Mouse (Mus musculus): ENCODE results near the gene Slc25a10. TPM values are rescaled to one million over a fixed set of nuclear protein-coding genes. Genes with fewer than 3 reads are reported as not detected.
"Not testable (repeated sequence)": the region's sequence is repeated elsewhere in the genome, so short reads cannot be mapped to it uniquely, and the experiment has no call there.

Gene Slc25a10
- polyA plus RNA-seq, 1 experiment from 2014 or later, result 32.1 TPM

DNA sequence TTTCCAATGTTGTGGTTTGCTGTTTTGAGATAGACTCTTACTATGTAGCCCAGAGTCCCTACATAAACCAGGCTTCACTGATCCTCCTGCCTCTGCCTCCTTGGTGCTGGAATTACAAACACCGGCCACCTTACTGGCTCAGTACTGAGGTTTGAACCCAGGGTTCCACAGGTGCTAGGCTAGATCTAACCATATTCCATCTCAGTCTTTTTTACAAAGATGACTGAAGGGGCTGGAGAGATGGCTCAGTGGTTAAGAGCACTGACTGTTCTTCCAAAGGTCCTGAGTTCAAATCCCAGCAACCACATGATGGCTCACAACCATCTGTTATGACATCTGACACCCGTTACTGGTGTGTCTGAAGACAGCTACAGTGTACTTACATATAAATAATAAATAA lies 22.6 kb downstream of the Slc25a10 start:
- 84% methylated on average over 2 of the region's 2 CpGs for WGBS
- peaks cover 16% of the 10 kb centered on the region for H3K4me1 ChIP-seq (replicated peaks)
- H3K4me3 ChIP-seq; ATAC-seq (replicated peaks; ENCODE audit: insufficient number of reproducible peaks, insufficient read depth, low FRiP score, low read depth); H3K27ac ChIP-seq; H3K27me3 ChIP-seq; H3K36me3 ChIP-seq; H3K9ac ChIP-seq; H3K4me2 ChIP-seq; H3K9me3 ChIP-seq (replicated peaks): not testable (repeated sequence)

DNA sequence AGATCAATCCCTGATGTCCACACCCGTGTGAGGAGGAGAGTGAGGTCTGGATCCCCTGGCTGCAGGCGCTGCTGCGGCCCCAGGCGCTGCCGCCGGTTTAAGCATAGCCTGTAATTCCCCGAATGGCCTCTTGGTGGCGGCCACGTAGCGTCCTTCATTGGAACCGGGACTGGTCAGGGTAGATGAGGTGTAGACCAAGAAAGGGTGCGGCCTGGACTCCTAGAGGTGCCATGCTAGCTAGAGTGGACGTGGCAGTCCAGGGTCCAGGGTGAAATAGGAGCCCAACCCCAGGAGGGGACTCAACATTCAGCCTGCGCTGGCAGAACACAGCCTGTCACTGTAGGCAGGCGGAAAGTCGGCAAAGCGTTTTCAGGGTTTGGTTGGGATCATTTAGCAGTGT lies 24.0 kb downstream of the Slc25a10 start:
- H3K27me3 ChIP-seq, result 0 out of 2 replicates have a peak, but pooled peaks cover 5% of the 10 kb centered on the region
- no peak overlapping the region for H3K4me3 ChIP-seq
- peak; percentile 53; the same call in 1 of the 2 replicates for ATAC-seq (replicated peaks; ENCODE audit: insufficient number of reproducible peaks, insufficient read depth, low FRiP score, low read depth)
- 21% methylated on average over 17 of the region's 17 CpGs for WGBS
- H3K27ac ChIP-seq, result no peak overlapping the region
- H3K9ac ChIP-seq, result no peak overlapping the region
- H3K4me2 ChIP-seq, result no peak overlapping the region
- H3K4me1 ChIP-seq (replicated peaks), result peaks cover 23% of the 10 kb centered on the region
- H3K36me3 ChIP-seq, result no peaks in the 10 kb centered on the region
- H3K9me3 ChIP-seq (replicated peaks), result no peaks in the 10 kb centered on the region

DNA sequence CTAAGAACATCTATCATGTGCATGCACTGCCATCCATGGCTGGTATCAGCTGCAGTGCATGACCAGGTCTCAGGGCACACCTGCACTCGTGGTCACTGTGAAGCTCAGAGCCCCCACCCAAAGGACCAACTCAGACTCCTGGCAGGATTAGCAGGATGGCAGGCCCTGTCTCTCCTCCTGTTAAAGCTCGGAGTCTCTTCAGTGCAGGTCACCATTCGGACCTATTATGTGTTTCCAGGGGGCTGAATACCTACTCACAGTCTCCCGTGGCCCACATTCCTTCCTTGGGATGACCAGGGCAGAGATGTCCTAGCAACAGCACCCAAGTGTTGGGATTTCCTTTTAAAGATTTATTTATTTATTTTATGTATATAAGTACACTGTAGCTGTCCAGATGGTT lies 25.5 kb downstream of the Slc25a10 start:
- 0 out of 2 replicates have a peak, but pooled peaks cover 5% of the 10 kb centered on the region for H3K27me3 ChIP-seq
- no peak overlapping the region for H3K4me2 ChIP-seq
- no peak overlapping the region for H3K9ac ChIP-seq
- H3K4me3 ChIP-seq, result no peak overlapping the region
- H3K4me1 ChIP-seq (replicated peaks), result peaks cover 23% of the 10 kb centered on the region
- no peaks in the 10 kb centered on the region for H3K36me3 ChIP-seq
- no peak overlapping the region for H3K27ac ChIP-seq
- 75% methylated on average over 4 of the region's 4 CpGs for WGBS
- H3K9me3 ChIP-seq (replicated peaks), result no peaks in the 10 kb centered on the region
- no peak for ATAC-seq (replicated peaks; ENCODE audit: insufficient number of reproducible peaks, insufficient read depth, low FRiP score, low read depth)

DNA sequence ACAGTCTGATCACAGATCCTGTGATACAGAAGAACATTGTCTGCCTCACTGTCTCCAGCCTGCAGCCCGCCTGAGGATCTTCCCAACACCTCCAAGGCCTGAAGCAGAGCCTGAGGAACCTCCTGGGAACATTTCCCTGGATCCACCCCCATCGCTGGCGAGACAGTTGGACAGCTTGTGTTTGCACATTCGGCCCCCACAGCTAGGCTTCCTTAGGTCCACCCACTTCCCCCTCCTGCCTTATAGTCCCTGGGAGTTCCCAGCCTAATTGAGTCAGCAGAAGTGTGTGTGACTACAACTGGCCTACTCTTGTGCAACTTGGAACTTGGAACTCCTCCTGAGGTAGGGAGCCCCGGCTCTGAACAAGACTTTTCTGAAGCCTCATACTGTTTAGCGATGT lies 26.4 kb downstream of the Slc25a10 start:
- no peaks in the 10 kb centered on the region for H3K9me3 ChIP-seq (replicated peaks)
- H3K36me3 ChIP-seq, result no peaks in the 10 kb centered on the region
- H3K27ac ChIP-seq, result peak overlapping the region; percentile 2; the same call in 1 of the 2 replicates
- ATAC-seq (replicated peaks; ENCODE audit: insufficient number of reproducible peaks, insufficient read depth, low FRiP score, low read depth), result no peak
- 0 out of 2 replicates have a peak, but pooled peaks cover 5% of the 10 kb centered on the region for H3K27me3 ChIP-seq
- no peak overlapping the region for H3K4me2 ChIP-seq
- H3K9ac ChIP-seq, result no peak overlapping the region
- H3K4me1 ChIP-seq (replicated peaks), result peaks cover 23% of the 10 kb centered on the region
- 67% methylated on average over 6 of the region's 6 CpGs for WGBS
- H3K4me3 ChIP-seq, result no peak overlapping the region

DNA sequence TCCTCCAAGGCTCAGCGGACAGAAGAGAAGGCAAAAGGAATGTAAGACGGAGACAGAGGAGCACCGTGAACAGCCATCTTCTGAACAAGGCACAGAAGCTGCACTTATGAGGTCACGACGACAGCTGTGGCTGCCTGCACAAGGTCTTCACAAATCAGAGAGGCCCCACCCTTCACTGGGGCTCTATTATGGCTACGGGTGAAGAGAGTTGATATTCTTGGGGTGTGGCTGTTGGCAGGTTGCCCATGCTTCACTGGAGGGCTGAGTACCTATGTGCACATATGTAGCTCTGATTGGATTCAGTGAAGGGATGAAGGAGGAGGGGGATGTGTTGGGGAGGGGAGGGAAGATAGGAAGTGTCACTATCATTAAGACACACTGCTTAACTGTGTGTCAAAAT lies 26.9 kb downstream of the Slc25a10 start:
- H3K4me2 ChIP-seq, result no peak overlapping the region
- H3K4me1 ChIP-seq (replicated peaks), result peaks cover 23% of the 10 kb centered on the region
- H3K9me3 ChIP-seq (replicated peaks), result no peaks in the 10 kb centered on the region
- WGBS, result 59% methylated on average over 6 of the region's 6 CpGs
- H3K36me3 ChIP-seq, result no peaks in the 10 kb centered on the region
- 0 out of 2 replicates have a peak, but pooled peaks cover 5% of the 10 kb centered on the region for H3K27me3 ChIP-seq
- peak overlapping the region; percentile 2; the same call in 1 of the 2 replicates for H3K27ac ChIP-seq
- no peak overlapping the region for H3K4me3 ChIP-seq
- no peak overlapping the region for H3K9ac ChIP-seq
- ATAC-seq (replicated peaks; ENCODE audit: insufficient number of reproducible peaks, insufficient read depth, low FRiP score, low read depth), result no peak

DNA sequence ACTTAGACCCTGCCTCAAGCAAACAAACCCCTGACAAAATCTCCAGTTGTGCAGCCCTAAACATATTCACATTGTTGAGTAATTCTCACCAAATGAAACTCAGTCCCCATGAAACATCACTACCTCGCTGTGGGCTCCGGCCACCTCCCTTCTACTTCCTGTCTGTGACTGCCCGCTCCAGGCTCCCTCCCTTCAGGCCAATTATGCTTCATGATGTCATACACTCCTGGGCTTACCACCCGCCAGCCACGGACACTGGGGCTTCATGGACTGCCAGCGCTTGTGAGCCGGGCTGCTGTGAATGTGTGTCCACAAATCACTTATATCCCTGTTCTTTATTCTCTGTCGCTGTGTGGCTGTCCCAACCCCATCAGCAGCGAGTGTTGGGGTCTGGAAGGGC lies 28.1 kb downstream of the Slc25a10 start:
- Histone ChIP-seq H3K27me3 (0 out of 2 replicates have a peak, but pooled peaks cover 5% of the 10 kb centered on the region), H3K9ac (no peak overlapping the region), H3K4me3 (no peak overlapping the region), H3K4me2 (peak overlapping the region; percentile 14; the same call in 1 of the 2 replicates), H3K36me3 (no peaks in the 10 kb centered on the region), H3K27ac (peak overlapping the region; percentile 30; the same call in 1 of the 2 replicates), H3K4me1 (replicated peaks) (peaks cover 23% of the 10 kb centered on the region), H3K9me3 (replicated peaks) (no peaks in the 10 kb centered on the region)
- 23% methylated on average over 9 of the region's 9 CpGs for WGBS
- peak; percentile 72 for ATAC-seq (replicated peaks; ENCODE audit: insufficient number of reproducible peaks, insufficient read depth, low FRiP score, low read depth)

GRCm38 (mm10) chr11:120520498-120520897 lies 28.9 kb downstream of the Slc25a10 start:
- Histone ChIP-seq H3K9ac (no peak overlapping the region), H3K36me3 (no peaks in the 10 kb centered on the region)

GRCm38 (mm10) chr11:120520967-120521540 lies 29.4 kb downstream of the Slc25a10 start:
- H3K9me3 ChIP-seq (replicated peaks), result no peaks in the 10 kb centered on the region
- H3K27ac ChIP-seq, result peak overlapping the region; percentile 9
- WGBS, result 55% methylated on average over 5 of the region's 5 CpGs
- ATAC-seq (replicated peaks; ENCODE audit: insufficient number of reproducible peaks, insufficient read depth, low FRiP score, low read depth), result no peak
- no peak overlapping the region for H3K4me3 ChIP-seq
- H3K4me1 ChIP-seq (replicated peaks), result peaks cover 23% of the 10 kb centered on the region
- 0 out of 2 replicates have a peak, but pooled peaks cover under 1% of the 10 kb centered on the region for H3K27me3 ChIP-seq
- H3K36me3 ChIP-seq, result no peaks in the 10 kb centered on the region
- H3K4me2 ChIP-seq, result no peak overlapping the region
- peak overlapping the region; percentile 5; the same call in 1 of the 2 replicates for H3K9ac ChIP-seq

More at GRCm38 (mm10) chr11:120520498-120520897, 28.9 kb downstream of the Slc25a10 start:
- ATAC-seq (replicated peaks; ENCODE audit: insufficient number of reproducible peaks, insufficient read depth, low FRiP score, low read depth), result no peak
- Histone ChIP-seq H3K9me3 (replicated peaks) (no peaks in the 10 kb centered on the region), H3K4me1 (replicated peaks) (peaks cover 23% of the 10 kb centered on the region), H3K4me3 (no peak overlapping the region), H3K4me2 (no peak overlapping the region), H3K27ac (peak overlapping the region; percentile 9; the same call in 1 of the 2 replicates), H3K27me3 (0 out of 2 replicates have a peak, but pooled peaks cover 5% of the 10 kb centered on the region)
- 70% methylated on average over 9 of the region's 9 CpGs for WGBS

DNA sequence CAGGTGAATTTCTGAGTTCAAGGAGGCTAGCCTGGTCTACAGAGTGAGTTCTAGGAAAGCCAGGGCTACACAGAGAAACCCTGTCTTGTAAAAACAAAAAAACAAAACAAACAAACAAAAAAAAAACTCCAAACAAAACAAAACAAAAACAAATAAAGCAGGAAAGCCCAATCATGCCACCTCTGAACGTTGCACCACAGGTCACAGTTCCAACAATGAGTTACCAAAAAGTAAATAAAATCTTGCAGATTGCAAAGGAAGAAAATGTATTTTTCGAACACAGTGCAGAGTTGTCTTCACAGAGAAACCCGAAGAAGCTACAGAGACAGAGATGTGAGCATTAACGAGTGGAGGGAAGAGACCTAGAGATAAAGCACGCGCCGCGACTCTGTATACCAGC lies 30.9 kb downstream of the Slc25a10 start:
- no peak overlapping the region for H3K4me3 ChIP-seq
- H3K27ac ChIP-seq, result no peak overlapping the region
- ATAC-seq (replicated peaks; ENCODE audit: insufficient number of reproducible peaks, insufficient read depth, low FRiP score, low read depth), result no peak
- H3K27me3 ChIP-seq, result peaks cover 4% of the 10 kb centered on the region
- WGBS, result 83% methylated on average over 8 of the region's 8 CpGs
- H3K9me3 ChIP-seq (replicated peaks), result no peaks in the 10 kb centered on the region
- no peak overlapping the region for H3K4me2 ChIP-seq
- H3K9ac ChIP-seq, result no peak overlapping the region
- peaks cover 23% of the 10 kb centered on the region for H3K4me1 ChIP-seq (replicated peaks)
- H3K36me3 ChIP-seq, result no peaks in the 10 kb centered on the region

DNA sequence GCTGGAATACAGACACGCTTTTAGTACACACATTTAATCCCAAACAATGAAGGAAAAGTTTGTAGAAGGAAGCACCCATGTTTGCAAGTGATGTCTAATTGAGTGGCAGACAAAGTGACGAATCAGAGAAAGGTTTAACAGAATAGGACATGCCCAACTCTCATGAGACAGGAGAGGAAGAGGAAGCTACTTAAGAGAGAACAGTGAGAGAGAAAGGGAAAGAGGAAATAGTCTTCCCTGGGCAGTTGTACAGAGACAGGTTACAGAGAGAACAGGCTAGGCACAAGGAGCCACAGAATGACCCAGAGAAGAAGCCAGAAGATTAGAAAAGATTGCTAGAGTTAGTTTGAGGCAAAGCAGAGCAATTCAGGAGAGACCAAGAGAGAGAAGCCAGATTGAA lies 34.3 kb downstream of the Slc25a10 start:
- H3K4me1 ChIP-seq (replicated peaks), result peaks cover 13% of the 10 kb centered on the region
- H3K27ac ChIP-seq, result no peak overlapping the region
- no peak overlapping the region for H3K9ac ChIP-seq
- ATAC-seq (replicated peaks; ENCODE audit: insufficient number of reproducible peaks, insufficient read depth, low FRiP score, low read depth), result no peak
- H3K9me3 ChIP-seq (replicated peaks), result no peaks in the 10 kb centered on the region
- WGBS, result 64% methylated on average over 2 of the region's 2 CpGs
- H3K36me3 ChIP-seq, result no peaks in the 10 kb centered on the region
- no peak overlapping the region for H3K4me2 ChIP-seq
- H3K27me3 ChIP-seq, result peaks cover 37% of the 10 kb centered on the region
- no peak overlapping the region for H3K4me3 ChIP-seq

- 67% methylated on average over 9 of the region's 9 CpGs for WGBS
- Histone ChIP-seq H3K9me3 (replicated peaks) (no peaks in the 10 kb centered on the region), H3K36me3 (no peaks in the 10 kb centered on the region), H3K27ac (no peak overlapping the region), H3K4me2 (no peak overlapping the region), H3K27me3 (peaks cover 56% of the 10 kb centered on the region), H3K4me1 (replicated peaks) (peaks cover 14% of the 10 kb centered on the region), H3K4me3 (no peak overlapping the region), H3K9ac (no peak overlapping the region)
- no peak for ATAC-seq (replicated peaks; ENCODE audit: insufficient number of reproducible peaks, insufficient read depth, low FRiP score, low read depth)
Observed at GRCm38 (mm10) chr11:120527690-120528354, 36.2 kb downstream of the Slc25a10 start.

All from heart, embryonic 15.5 days (tissue).